Mouse (Mus musculus) activated CD4-positive, CD25-positive, alpha-beta regulatory T cell, adult 9 weeks (primary cell): Measurements from ENCODE around the gene Cyth4. TPM values are rescaled to one million over a fixed set of nuclear protein-coding genes. Genes with fewer than 3 reads are reported as not detected.

Experiments used
- polyA plus RNA-seq: library from polyadenylated mRNA; unstranded; fragments of 100-300 nt; shearing (Covaris generic); gene quantifications from one replicate; pipeline ENCODE4 v1.2.1, GENCODE M21; 2017

Gene Cyth4
- 484 TPM for polyA plus RNA-seq

DNA sequence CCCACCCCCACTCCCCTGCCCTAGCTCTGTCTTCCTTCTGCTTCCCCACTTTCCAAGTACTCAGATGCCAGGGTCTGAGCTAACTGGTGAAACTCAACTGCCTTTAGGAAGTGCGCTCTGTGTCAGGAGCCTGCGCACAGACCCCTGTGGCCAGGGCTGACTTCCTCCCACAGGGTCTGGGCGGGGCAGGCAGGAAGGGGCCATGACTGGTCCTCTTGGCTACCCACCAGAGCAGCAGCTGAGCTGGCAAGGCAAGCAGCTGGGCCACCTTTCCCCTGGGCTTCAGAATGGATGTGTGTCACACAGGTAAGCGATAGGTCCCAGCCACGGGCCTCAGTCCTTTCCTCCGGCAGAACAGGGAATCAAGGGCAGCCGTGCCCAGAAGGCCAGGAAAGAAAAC lies at the start of gene Cyth4:
Gene Cyth4, plus strand, starts transcription at position 134 of the 400 bp plus-strand sequence.

GRCm38 (mm10) chr15:78572658-78573397 lies 24.0 kb upstream of the Cyth4 start, which contains the start of gene Rac2:
Rac2 (minus strand) TSS chr15:78572783.

Other genes starting within 250 kb of the Cyth4 start
- gene Tex33, start 201.1 kb upstream of the Cyth4 start, polyA plus RNA-seq: not detected
- gene Tst, start 191.1 kb upstream of the Cyth4 start, polyA plus RNA-seq: 0.67 TPM
- 7.3 TPM for gene Mpst, start 190.6 kb upstream of the Cyth4 start, polyA plus RNA-seq
- 32.7 TPM for gene Kctd17, start 168.5 kb upstream of the Cyth4 start, polyA plus RNA-seq
- not detected for gene Tmprss6, start 128.4 kb upstream of the Cyth4 start, polyA plus RNA-seq
- 1,212 TPM for gene Il2rb, start 101.8 kb upstream of the Cyth4 start, polyA plus RNA-seq
- gene C1qtnf6, start 65.6 kb upstream of the Cyth4 start, polyA plus RNA-seq: 10.2 TPM
- not detected for gene Sstr3, start 52.4 kb upstream of the Cyth4 start, polyA plus RNA-seq
- 3,417 TPM for gene Rac2, start 24.3 kb upstream of the Cyth4 start, polyA plus RNA-seq
- gene Elfn2, start 121.7 kb downstream of the Cyth4 start, polyA plus RNA-seq: not detected
- 158 TPM for gene Mfng, start 176.4 kb downstream of the Cyth4 start, polyA plus RNA-seq
- 0.09 TPM for gene Card10, start 206.0 kb downstream of the Cyth4 start, polyA plus RNA-seq
- 0.11 TPM for gene Cdc42ep1, start 245.6 kb downstream of the Cyth4 start, polyA plus RNA-seq